ENCODE assay signal across 15 mouse cellular contexts in genomic region chr7:98848899-98849640, GRCm38 (mm10). TPM values are rescaled to one million over a fixed set of nuclear protein-coding genes. Genes with fewer than 3 reads are reported as not detected.
DNase-seq lines count a peak whose midpoint lies in the region; ATAC-seq and TF ChIP-seq lines count a peak whose summit lies in the region.
"Had no signal": no experiment of that assay in that cellular context is flagged by ENCODE, and none has a peak within 500 bp of the region (broad histone marks: within the 10 kb centered on the region; RNA-seq: fewer than 3 reads in every experiment).

No protein-coding gene starts in this region.

- H3K36me3 ChIP-seq in intestine, embryonic 15.5 days = no peaks in the 10 kb centered on the region
- no peaks in the 10 kb centered on the region for H3K36me3 ChIP-seq in liver, embryonic 14.5 days (replicated peaks; ENCODE audit: control insufficient read depth, insufficient read depth, low read depth)
- no peaks in the 10 kb centered on the region for H3K36me3 ChIP-seq in small intestine, adult 2 months (ENCODE audit: control insufficient read depth, insufficient read depth, low read length)
- H3K36me3 ChIP-seq: forebrain, embryonic 15.5 days; hindbrain, embryonic 15.5 days; midbrain, embryonic 15.5 days had no signal

- H3K9ac ChIP-seq in intestine, embryonic 15.5 days = no peak overlapping the region
- no peak overlapping the region for H3K9ac ChIP-seq in liver, embryonic 14.5 days (replicated peaks)
- H3K9ac ChIP-seq: embryonic facial prominence, embryonic 15.5 days; forebrain, embryonic 15.5 days; hindbrain, embryonic 15.5 days; limb, embryonic 15.5 days; midbrain, embryonic 15.5 days had no signal

- H3K4me2 ChIP-seq in intestine, embryonic 15.5 days (replicated peaks) = no peak overlapping the region
- no peak overlapping the region for H3K4me2 ChIP-seq in liver, embryonic 14.5 days (ENCODE audit: low read depth)
- H3K4me2 ChIP-seq: embryonic facial prominence, embryonic 15.5 days; forebrain, embryonic 15.5 days; hindbrain, embryonic 15.5 days; limb, embryonic 15.5 days; midbrain, embryonic 15.5 days had no signal

- TF ChIP-seq CTCF in liver, embryonic 14.5 days (IDR thresholded peaks at IDR 0.05; ENCODE audit: low read depth) = no peak
- TF ChIP-seq CTCF in small intestine, adult 2 months (IDR thresholded peaks at IDR 0.05; ENCODE audit: extremely low read depth, insufficient read length, insufficient replicate concordance, low read depth, low read length) = no peak

- ATAC-seq in intestine, embryonic 15.5 days = peak; percentile 64
- ATAC-seq in liver, embryonic 14.5 days (ENCODE audit: insufficient read depth) = peak; percentile 41; the same call in 1 of the 2 replicates
- ATAC-seq: forebrain, embryonic 15.5 days; midbrain, embryonic 15.5 days had no signal

- H3K9me3 ChIP-seq in intestine, embryonic 15.5 days = no peaks in the 10 kb centered on the region
- H3K9me3 ChIP-seq in liver, embryonic 14.5 days (ENCODE audit: control insufficient read depth, low read length) = no peaks in the 10 kb centered on the region
- H3K9me3 ChIP-seq: embryonic facial prominence, embryonic 15.5 days; forebrain, embryonic 15.5 days; hindbrain, embryonic 15.5 days; limb, embryonic 15.5 days; midbrain, embryonic 15.5 days had no signal

- no peak for TF ChIP-seq POLR2A in small intestine, adult 2 months (IDR thresholded peaks at IDR 0.05; ENCODE audit: low read depth, low read length)

- H3K4me3 ChIP-seq in intestine, embryonic 15.5 days (replicated peaks) = no peak overlapping the region
- no peak overlapping the region for H3K4me3 ChIP-seq in liver, embryonic 14.5 days (ENCODE audit: insufficient read depth in 1 of 2, low read depth in 2 of 2, low read length in 2 of 2)
- H3K4me3 ChIP-seq in small intestine, adult 2 months (ENCODE audit: low read depth, low read length) = no peak overlapping the region
- H3K4me3 ChIP-seq: embryonic facial prominence, embryonic 15.5 days; forebrain, embryonic 15.5 days; hindbrain, embryonic 15.5 days; limb, embryonic 15.5 days; midbrain, embryonic 15.5 days had no signal

- H3K27me3 ChIP-seq in intestine, embryonic 15.5 days (replicated peaks) = no peaks in the 10 kb centered on the region
- H3K27me3 ChIP-seq in liver, embryonic 14.5 days (ENCODE audit: control insufficient read depth, insufficient read depth, low read length) = no peaks in the 10 kb centered on the region
- no peaks in the 10 kb centered on the region for H3K27me3 ChIP-seq in small intestine, adult 2 months (ENCODE audit: control insufficient read depth, insufficient read depth, low read length)
- H3K27me3 ChIP-seq: embryonic facial prominence, embryonic 15.5 days; forebrain, embryonic 15.5 days; hindbrain, embryonic 15.5 days; midbrain, embryonic 15.5 days had no signal

- WGBS in intestine, embryonic 15.5 days = 67% methylated on average over 8 of the region's 8 CpGs
- WGBS in liver, embryonic 14.5 days (ENCODE audit: insufficient replicate concordance) = 34% methylated on average over 8 of the region's 8 CpGs
- 36% methylated on average over 8 of the region's 8 CpGs for WGBS in small intestine, adult 2 months

- H3K27ac ChIP-seq in intestine, embryonic 15.5 days = peak overlapping the region; percentile 27
- H3K27ac ChIP-seq in liver, embryonic 14.5 days = no peak overlapping the region
- H3K27ac ChIP-seq in small intestine, adult 2 months (ENCODE audit: insufficient read depth, low read depth, low read length) = peak overlapping the region; percentile 59
- H3K27ac ChIP-seq: embryonic facial prominence, embryonic 15.5 days; forebrain, embryonic 15.5 days; hindbrain, embryonic 15.5 days; limb, embryonic 15.5 days; midbrain, embryonic 15.5 days had no signal

- DNase-seq in lung, adult 18-20 months = peak; percentile 25 to 33
- DNase-seq in lung, postnatal 10 days = no peak
- DNase-seq in liver, embryonic 14.5 days (ENCODE audit: low read depth in 3 of 3, low spot score in 3 of 3) = peak in 1 of 3 experiments; percentile 12
- no peak for DNase-seq in gastrocnemius, adult 8-10 months (ENCODE audit: low spot score in 2 of 2)
- DNase-seq in right cerebral cortex, postnatal 25 days = no peak
- no peak for DNase-seq in layer of hippocampus, postnatal 25 days (ENCODE audit: extremely low spot score in 1 of 2, low spot score in 1 of 2)
- DNase-seq: adrenal gland, postnatal 36 days; gastrocnemius, postnatal 25 days had no signal

- peaks cover 31% of the 10 kb centered on the region for H3K4me1 ChIP-seq in intestine, embryonic 15.5 days (replicated peaks)
- H3K4me1 ChIP-seq in liver, embryonic 14.5 days (replicated peaks; ENCODE audit: control insufficient read depth in 2 of 2, insufficient read depth in 2 of 2, low read length in 1 of 2) = no peaks in the 10 kb centered on the region; a peak in 1 of 4 replicates
- H3K4me1 ChIP-seq in small intestine, adult 2 months (ENCODE audit: control insufficient read depth, insufficient read depth, insufficient read length, low read length) = peaks cover 19% of the 10 kb centered on the region
- H3K4me1 ChIP-seq: midbrain, embryonic 15.5 days had no signal

- no peak for TF ChIP-seq EP300 in liver, embryonic 14.5 days (IDR thresholded peaks at IDR 0.05; ENCODE audit: low read depth)

RNA-seq across cellular contexts. Expression of gene Wnt11, which starts 14.2 kb away (rescaled TPM):
- 1.7 and 1.8 TPM in 2 replicates for polyA plus RNA-seq in intestine, embryonic 15.5 days (2015; fragmentation: Nextera tagmentation; extraction: Ambion mirVana)
- polyA plus RNA-seq in liver, embryonic 14.5 days (2012; rRNA removed) = 0.93 and 0.95 TPM in 2 replicates
- polyA plus RNA-seq in liver, embryonic 14.5 days (2014; fragmentation: Nextera tagmentation; extraction: Ambion mirVana) = 0.46 and 0.48 TPM in 2 replicates
- polyA plus RNA-seq in small intestine, adult 2 months (2012; rRNA removed) = 2.8 and 18.6 TPM in 2 replicates
- 1 to 10 TPM; 5.3 to 7.6 (median 5.9) TPM for total RNA-seq in gastrocnemius, adult 8-10 months (2022)
- 1 to 10 TPM; 1.7 to 2.2 TPM for total RNA-seq in layer of hippocampus, postnatal 25 days (2021)

Comparison
In these comparisons a context has a peak if more than half of its experiments do, and no peak if none do; other contexts are left out.
1. DNase-seq: peak in lung, adult 18-20 months (2 of 2); none in lung, postnatal 10 days (single experiment), gastrocnemius, adult 8-10 months (0 of 2), right cerebral cortex, postnatal 25 days (single experiment) and layer of hippocampus, postnatal 25 days (0 of 2).